Mouse (Mus musculus) liver, embryonic 14.5 days (tissue): ENCODE measurements around the gene Olfr641. TPM values are rescaled to one million over a fixed set of nuclear protein-coding genes. Genes with fewer than 3 reads are reported as not detected.

ENCODE experiments used
- ATAC-seq: fragments of 200-750 bp; cut with Nextera tagmentation; 2 replicates; pipeline ENCODE4 v1.8.0; 2017; ENCODE audit warnings: moderate number of reproducible peaks, mild to moderate bottlenecking, moderate library complexity; ENCODE audit not compliant: insufficient read depth
- DNase-seq, 3 experiments: peaks; one replicate each; pipeline ENCODE4 v3.0.0-alpha.2; 2012 to 2013; ENCODE audit warnings: low read depth in 3 of 3, low spot score in 3 of 3
- H3K27ac ChIP-seq: fragments of 300-500 bp; sonication (generic); 2 replicates; pipeline ENCODE4 v1.5.1; 2014; ENCODE audit warnings: moderate library complexity, mild to moderate bottlenecking, control low read depth, inconsistent platforms
- H3K27me3 ChIP-seq: fragments of 300-500 bp; sonication (generic); 2 replicates; pipeline ENCODE4 v1.6.1; 2014; ENCODE audit warnings: mild to moderate bottlenecking, low read length, moderate library complexity; ENCODE audit not compliant: control insufficient read depth, insufficient read depth
- H3K36me3 ChIP-seq: fragments of 300-500 bp; sonication (generic); replicated peaks from 2 replicates; pipeline ENCODE4 v1.6.1; 2014; ENCODE audit warnings: low read depth; ENCODE audit not compliant: control insufficient read depth, insufficient read depth
- H3K4me1 ChIP-seq, 2 experiments: fragments of 200-500 bp in 1 of 2; fragments of 300-500 bp in 1 of 2; sonication (generic) in 1 of 2; replicated peaks; 2 replicates each; pipeline ENCODE4 v1.6.1; 2012 to 2014; ENCODE audit warnings: antibody characterized with exemption in 1 of 2, inconsistent platforms in 1 of 2, low read length in 1 of 2; ENCODE audit not compliant: control insufficient read depth in 2 of 2, insufficient read depth in 2 of 2
- H3K4me2 ChIP-seq: fragments of 300-500 bp; sonication (generic); 2 replicates; pipeline ENCODE4 v1.6.1; 2014; ENCODE audit warnings: low read depth, mild to moderate bottlenecking, control low read depth, moderate library complexity
- H3K4me3 ChIP-seq, 2 experiments: fragments of 200-500 bp in 1 of 2; fragments of 300-500 bp in 1 of 2; sonication (generic) in 1 of 2; 2 replicates each; pipeline ENCODE4 v1.5.1; 2012 to 2014; ENCODE audit warnings: low read depth in 2 of 2, low read length in 2 of 2, mild to moderate bottlenecking in 2 of 2, control low read depth in 1 of 2, inconsistent platforms in 1 of 2, moderate library complexity in 1 of 2; ENCODE audit not compliant: insufficient read depth in 1 of 2
- H3K9ac ChIP-seq: fragments of 300-500 bp; sonication (generic); replicated peaks from 2 replicates; pipeline ENCODE4 v1.6.1; 2014; ENCODE audit warnings: mild to moderate bottlenecking, control low read depth, moderate library complexity
- H3K9me3 ChIP-seq: fragments of 300-500 bp; sonication (generic); 2 replicates; pipeline ENCODE4 v1.6.1; 2016; ENCODE audit warnings: low read length, mixed read lengths; ENCODE audit not compliant: control insufficient read depth
- CTCF ChIP-seq: IDR thresholded peaks from 2 replicates; pipeline ENCODE4 v1.5.1; 2016; ENCODE audit warnings: antibody characterized with exemption, low read depth, control low read depth
- EP300 ChIP-seq: IDR thresholded peaks from 2 replicates; pipeline ENCODE4 v1.6.1; 2016; ENCODE audit warnings: antibody characterized with exemption, low read depth
- WGBS: fragments of 180-500 bp; shearing (Covaris S2); extraction: QIAGEN DNeasy Blood & Tissue Kit; methylation state at CpG from one replicate; pipeline ENCODE4 v1.1.7; 2014; ENCODE audit not compliant: insufficient replicate concordance; 5-methylcytosine and 5-hydroxymethylcytosine counted together
- polyA plus RNA-seq, 2 experiments: library from polyadenylated mRNA; depleted of rRNA in 1 of 2; stranded (reverse) in 1 of 2; unstranded in 1 of 2; fragments of >200 nt; fragmentation: Nextera tagmentation in 1 of 2; extraction: Ambion mirVana in 1 of 2; gene quantifications; 2 replicates each; pipeline versions ENCODE4 v1.2.1 to v1.2.3; 2012 to 2014

Gene Olfr641
- polyA plus RNA-seq (2012; rRNA removed) (not detected in 2 replicates), polyA plus RNA-seq (2014; fragmentation: Nextera tagmentation; extraction: Ambion mirVana) (not detected in 2 replicates)

DNA sequence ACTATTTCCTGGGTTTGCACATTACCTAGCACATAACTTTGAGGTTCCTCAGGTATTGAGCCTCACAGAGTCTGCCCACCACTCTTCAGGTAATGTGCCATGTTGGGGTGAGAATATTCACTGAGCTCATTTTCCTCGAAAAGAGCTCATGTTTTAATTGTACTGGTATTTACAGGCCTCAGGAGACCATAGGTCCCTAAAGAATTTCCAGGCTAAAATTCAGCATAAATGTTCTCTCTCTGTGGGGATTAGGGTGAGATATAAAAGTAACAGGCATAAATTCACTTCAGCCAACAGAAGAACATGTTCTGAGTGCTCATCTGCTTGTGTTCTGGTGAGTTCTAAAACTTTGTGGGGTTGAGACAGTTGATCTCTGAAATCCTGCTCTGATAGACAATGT, at the start of gene Olfr641:
TSS of gene Olfr641 (plus strand) at position 301 of the 400 bp plus-strand sequence.
- WGBS = 36% methylated on average over 1 of the region's 1 CpGs
- Histone ChIP-seq H3K4me3 (no peak within 1 kb of the TSS), H3K9ac (no peak within 1 kb of the TSS), H3K4me1 (no peaks in the 10 kb centered on the region), H3K36me3 (no peaks in the 10 kb centered on the region), H3K27ac (no peak within 1 kb of the TSS), H3K27me3 (no peaks in the 10 kb centered on the region), H3K4me2 (no peak within 1 kb of the TSS), H3K9me3 (no peaks in the 10 kb centered on the region)
- TF ChIP-seq CTCF = no peak
- TF ChIP-seq EP300 = no peak
- ATAC-seq (no peak), DNase-seq (no peak)

DNA sequence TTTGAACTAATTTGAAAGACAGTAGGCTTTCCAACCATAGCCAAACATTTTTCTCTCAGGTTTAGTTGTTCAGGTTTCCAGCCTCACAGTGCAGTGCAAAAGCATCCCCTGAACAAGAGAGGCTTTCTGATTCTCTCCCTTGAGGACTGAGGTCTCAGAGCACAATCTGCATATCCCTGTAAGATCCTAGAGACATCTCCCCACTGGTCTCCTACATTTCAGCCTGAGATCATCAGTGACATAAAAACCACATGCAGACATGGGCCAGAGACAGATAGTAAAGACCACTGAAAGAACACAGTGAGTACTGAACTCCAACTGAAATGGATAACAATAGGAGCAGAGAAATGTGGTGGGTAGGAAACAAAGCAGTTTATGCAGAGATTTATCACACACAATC, 36.8 kb upstream of the Olfr641 start, which contains the start of gene Olfr638:
TSS of gene Olfr638 (plus strand) at position 301 of the 400 bp plus-strand sequence.
- no peak within 1 kb of the TSS for H3K27ac ChIP-seq
- ATAC-seq (no peak), DNase-seq (no peak)
- no peaks in the 10 kb centered on the region for H3K36me3 ChIP-seq
- TF ChIP-seq CTCF (no peak), EP300 (no peak)
- H3K4me1 ChIP-seq = no peaks in the 10 kb centered on the region
- H3K4me3 ChIP-seq = no peak within 1 kb of the TSS
- no peak within 1 kb of the TSS for H3K4me2 ChIP-seq
- H3K27me3 ChIP-seq = no peaks in the 10 kb centered on the region
- H3K9me3 ChIP-seq = no peaks in the 10 kb centered on the region
- no peak within 1 kb of the TSS for H3K9ac ChIP-seq

DNA sequence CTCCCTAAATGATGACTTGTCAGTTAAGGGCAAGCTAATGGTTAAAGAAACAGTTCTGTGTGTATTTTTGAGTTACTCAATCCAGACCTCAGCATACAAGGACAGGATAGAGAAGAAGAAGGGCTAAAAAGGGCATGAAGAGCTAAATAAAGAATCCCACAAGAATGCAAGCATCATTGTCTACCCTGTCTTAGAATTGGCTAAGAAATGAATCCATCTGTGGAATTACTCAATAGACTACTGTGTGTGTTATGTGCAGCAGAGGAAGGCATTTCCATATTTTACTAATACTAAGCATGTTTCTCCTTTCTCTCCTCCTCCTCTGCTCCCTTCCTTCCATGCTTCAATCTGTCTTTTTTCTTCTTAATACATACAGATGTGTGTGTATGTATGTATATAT, 36.1 kb upstream of the Olfr641 start:
- H3K4me2 ChIP-seq = no peak overlapping the region
- H3K27ac ChIP-seq = no peak overlapping the region
- no peaks in the 10 kb centered on the region for H3K9me3 ChIP-seq
- H3K27me3 ChIP-seq = no peaks in the 10 kb centered on the region
- no peak overlapping the region for H3K4me3 ChIP-seq
- no peak overlapping the region for H3K9ac ChIP-seq
- TF ChIP-seq CTCF = no peak
- no peak for TF ChIP-seq EP300
- DNase-seq (no peak), ATAC-seq (no peak)
- no peaks in the 10 kb centered on the region for H3K36me3 ChIP-seq
- no peaks in the 10 kb centered on the region for H3K4me1 ChIP-seq

DNA sequence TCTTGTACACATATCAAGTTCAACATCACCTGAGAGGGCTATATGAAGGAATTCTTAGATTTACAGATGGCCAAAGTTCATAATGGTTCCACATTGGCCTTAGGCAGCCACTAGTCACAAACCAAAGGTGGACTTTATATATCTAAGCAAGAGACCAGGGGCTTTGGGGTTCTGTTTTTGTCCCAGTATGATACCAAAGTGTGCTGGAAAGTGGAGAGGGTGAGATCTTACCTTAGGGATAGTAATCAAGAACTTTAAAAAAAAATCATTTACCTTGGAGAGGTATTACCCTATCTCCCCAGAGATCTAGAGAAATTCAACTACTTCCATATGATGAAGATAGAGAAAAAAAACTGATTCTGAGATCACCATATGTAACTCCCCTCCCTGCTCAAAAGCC, 18.0 kb upstream of the Olfr641 start, which contains the start of gene Olfr639:
TSS of gene Olfr639 (minus strand) at position 101 of the 400 bp plus-strand sequence.
- H3K27me3 ChIP-seq = no peaks in the 10 kb centered on the region
- no peak for DNase-seq
- no peak for TF ChIP-seq CTCF
- TF ChIP-seq EP300 = no peak
- no peak within 1 kb of the TSS for H3K4me3 ChIP-seq
- no peak within 1 kb of the TSS for H3K9ac ChIP-seq
- no peaks in the 10 kb centered on the region for H3K36me3 ChIP-seq
- no peaks in the 10 kb centered on the region for H3K4me1 ChIP-seq
- H3K9me3 ChIP-seq = no peaks in the 10 kb centered on the region
- H3K27ac ChIP-seq = no peak within 1 kb of the TSS
- H3K4me2 ChIP-seq = no peak within 1 kb of the TSS
- ATAC-seq = no peak

DNA sequence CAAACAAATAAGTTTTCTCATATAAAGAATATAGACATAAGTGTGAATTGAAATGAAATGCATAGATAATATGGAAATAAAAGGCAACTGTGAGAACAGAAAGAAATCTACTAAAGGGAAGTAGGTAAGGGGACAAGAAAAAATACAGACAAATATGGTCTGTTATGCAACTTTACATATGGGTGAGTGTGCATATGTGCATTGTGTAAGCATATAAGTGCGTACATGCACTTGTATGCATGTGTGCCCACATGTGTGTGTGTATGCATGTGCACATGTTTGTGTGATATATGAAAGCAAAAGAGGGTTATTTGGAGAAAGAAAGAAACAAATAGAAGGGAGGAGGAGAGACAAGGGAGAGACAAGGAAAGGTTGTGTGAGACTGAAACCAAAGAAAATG, 16.3 kb upstream of the Olfr641 start:
- 55% methylated on average over 1 of the region's 1 CpGs for WGBS
- Histone ChIP-seq H3K9ac (no peak overlapping the region), H3K36me3 (no peaks in the 10 kb centered on the region), H3K4me2 (no peak overlapping the region), H3K4me3 (no peak overlapping the region), H3K27me3 (no peaks in the 10 kb centered on the region), H3K27ac (no peak overlapping the region), H3K9me3 (no peaks in the 10 kb centered on the region), H3K4me1 (no peaks in the 10 kb centered on the region)
- DNase-seq (no peak), ATAC-seq (no peak)
- TF ChIP-seq CTCF = no peak
- TF ChIP-seq EP300 = no peak
